Mouse (Mus musculus): Measurements from ENCODE around the gene Cspg4. TPM values are rescaled to one million over a fixed set of nuclear protein-coding genes. Genes with fewer than 3 reads are reported as not detected.

Cspg4 gene
- 4.4 and 14.3 TPM in 2 replicates for polyA plus RNA-seq (2012; rRNA removed)

GRCm38 (mm10) chr9:56864832-56865231, at the start of gene Cspg4:
TSS of gene Cspg4 (plus strand) at chr9:56865033.

DNA sequence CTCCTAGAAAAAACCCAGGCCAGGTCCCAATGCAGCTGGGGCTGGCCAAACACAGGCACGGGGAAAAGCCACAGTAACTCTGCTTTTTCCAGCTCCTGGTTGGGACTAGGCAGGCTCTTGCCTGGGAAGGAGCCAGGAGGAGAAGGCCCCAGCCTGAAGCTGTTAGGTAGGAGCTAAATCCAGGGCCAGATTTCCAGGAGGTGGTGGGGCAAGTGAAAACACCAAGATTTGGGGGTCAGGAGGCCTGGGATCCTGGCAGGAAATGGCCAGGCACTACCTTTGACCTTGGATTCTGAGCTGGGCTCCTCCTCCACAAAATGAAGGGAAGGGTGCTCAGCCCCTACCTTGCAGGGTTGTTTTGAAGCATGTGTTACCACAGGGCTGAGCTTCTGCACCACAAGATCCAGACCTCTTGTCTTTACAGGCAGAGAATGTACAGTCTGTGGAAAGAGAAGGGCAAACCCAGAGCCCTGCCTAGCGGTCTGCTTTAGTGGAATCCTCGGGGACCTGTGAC, 560 bp upstream of the Cspg4 start, which contains the start of gene Odf3l1:
Odf3l1 (minus strand) TSS at position 464 of the 514 bp plus-strand sequence.

DNA sequence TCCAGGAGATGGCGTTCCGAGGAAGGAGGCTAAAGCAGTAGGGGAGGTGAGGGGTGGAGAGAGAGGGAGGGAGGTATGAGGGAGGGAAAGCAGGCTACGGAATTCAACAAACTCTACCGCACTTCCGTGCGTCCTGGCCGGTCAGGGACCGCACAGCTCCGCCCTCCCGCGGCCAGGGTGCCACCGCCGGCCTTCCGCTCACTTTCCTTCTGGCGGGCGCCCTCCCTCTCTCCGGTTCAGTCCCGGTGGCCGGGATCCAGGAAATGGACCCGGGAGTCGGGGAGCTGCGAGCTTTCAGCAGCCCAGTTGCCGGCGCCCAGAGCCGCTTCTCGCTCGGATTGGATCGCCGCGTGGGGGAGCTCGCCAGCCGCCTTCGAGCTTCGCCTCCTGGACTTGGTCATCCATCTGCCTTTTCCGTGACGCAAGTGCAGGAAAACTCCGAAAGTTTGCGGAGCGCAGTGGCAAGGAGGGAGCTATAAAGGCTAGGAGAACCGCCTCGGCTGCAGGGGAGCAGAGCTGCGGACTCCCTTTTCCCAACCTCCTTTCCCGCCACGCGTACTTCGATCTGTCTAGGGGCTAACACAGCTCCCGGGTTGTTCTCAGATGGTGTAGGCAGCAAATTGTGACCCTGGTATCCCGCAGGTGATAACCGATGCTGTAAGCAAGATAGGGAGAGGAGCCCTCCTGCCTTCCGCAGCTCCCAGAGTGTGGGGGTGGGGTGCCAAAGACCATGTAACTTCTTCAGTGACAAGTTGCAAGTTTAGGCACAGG, 63.4 kb downstream of the Cspg4 start, which contains the start of gene Snx33:
Snx33 (minus strand) TSS at position 331 of the 771 bp plus-strand sequence.

DNA sequence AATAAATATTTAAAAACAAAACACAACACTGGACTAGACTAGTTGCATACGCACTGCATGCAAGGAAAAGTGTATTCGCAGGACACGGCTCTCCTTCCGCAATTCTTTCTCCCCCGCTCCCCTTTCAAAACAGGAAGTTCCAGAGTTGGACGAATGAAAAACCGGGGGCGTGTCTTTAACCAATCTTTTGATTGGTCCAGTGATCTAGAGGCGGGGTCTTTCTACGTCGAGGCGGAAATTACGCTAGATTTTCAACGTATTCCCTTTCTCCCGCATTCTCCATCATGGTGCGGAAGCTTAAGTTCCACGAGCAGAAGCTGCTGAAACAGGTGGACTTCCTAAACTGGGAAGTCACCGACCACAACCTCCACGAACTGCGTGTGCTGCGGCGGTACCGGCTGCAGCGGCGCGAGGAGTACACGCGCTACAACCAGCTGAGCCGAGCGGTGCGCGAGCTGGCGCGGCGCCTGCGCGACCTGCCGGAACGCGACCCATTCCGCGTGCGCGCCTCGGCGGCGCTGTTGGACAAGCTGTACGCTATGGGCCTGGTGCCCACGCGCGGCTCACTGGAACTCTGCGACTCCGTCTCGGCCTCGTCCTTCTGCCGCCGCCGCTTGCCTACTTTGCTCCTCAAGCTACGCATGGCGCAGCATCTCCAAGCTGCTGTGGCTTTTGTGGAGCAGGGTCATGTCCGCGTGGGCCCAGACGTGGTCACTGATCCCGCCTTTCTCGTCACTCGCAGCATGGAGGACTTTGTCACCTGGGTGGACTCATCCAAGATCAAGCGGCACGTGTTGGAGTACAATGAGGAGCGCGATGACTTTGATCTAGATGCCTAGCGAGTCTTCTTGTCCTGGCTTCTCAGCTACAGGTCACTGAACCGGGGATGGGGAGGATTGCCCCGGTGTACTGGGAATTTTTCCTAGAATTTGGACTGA, 72.7 kb downstream of the Cspg4 start, which contains the start of gene Imp3:
Imp3 (plus strand) TSS at position 253 of the 938 bp plus-strand sequence.

Other genes starting within 250 kb of the Cspg4 start
- gene Lingo1, start 68.6 kb upstream of the Cspg4 start, polyA plus RNA-seq (2012; rRNA removed): 104 and 119 TPM in 2 replicates
- 0.06 and 0.48 TPM in 2 replicates for gene Odf3l1, start 354 bp upstream of the Cspg4 start, polyA plus RNA-seq (2012; rRNA removed)
- gene Snx33, start 63.3 kb downstream of the Cspg4 start, polyA plus RNA-seq (2012; rRNA removed): 3.4 and 4.2 TPM in 2 replicates
- 140 and 156 TPM in 2 replicates for gene Imp3, start 72.4 kb downstream of the Cspg4 start, polyA plus RNA-seq (2012; rRNA removed)
- 15.6 and 18.2 TPM in 2 replicates for gene Snupn, start 85.8 kb downstream of the Cspg4 start, polyA plus RNA-seq (2012; rRNA removed)
- 39.2 and 39.8 TPM in 2 replicates for gene Ptpn9, start 129.9 kb downstream of the Cspg4 start, polyA plus RNA-seq (2012; rRNA removed)
- gene Sin3a, start 207.0 kb downstream of the Cspg4 start, polyA plus RNA-seq (2012; rRNA removed): 64.2 and 70.6 TPM in 2 replicates

All from central nervous system, embryonic 14 days (tissue).